Mouse (Mus musculus): Measurements from ENCODE around the gene Mettl1. TPM values are rescaled to one million over a fixed set of nuclear protein-coding genes. Genes with fewer than 3 reads are reported as not detected.

Gene Mettl1
- 10 to 100 TPM; 17.7 to 23.5 TPM for total RNA-seq (2023)

DNA sequence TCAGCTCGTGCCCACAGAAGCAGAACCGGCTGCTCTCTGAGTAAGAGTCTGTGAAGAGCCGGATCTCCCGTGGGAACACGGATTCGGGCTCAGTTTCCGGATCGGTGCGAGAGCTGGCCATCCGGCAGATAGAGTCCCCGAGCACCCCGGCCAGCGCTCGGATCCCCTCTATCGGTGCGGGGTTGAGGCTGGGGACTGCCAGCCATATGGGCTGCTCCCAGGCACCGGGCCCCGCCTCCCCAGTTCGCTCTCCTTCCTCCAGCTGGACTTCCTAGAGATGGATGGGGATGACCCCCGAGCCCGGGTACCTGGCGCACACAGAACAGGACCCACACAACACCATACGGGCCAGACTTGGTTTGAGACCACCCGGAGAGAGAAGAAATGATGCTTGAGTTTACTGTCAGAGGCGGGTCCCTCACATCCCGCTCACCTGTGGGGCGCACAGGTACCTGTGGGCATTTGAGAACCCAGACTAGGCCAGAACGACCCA, at the start of gene Mettl1, which contains the start of gene Eef1akmt3:
Gene Mettl1, plus strand, starts transcription at position 141 of the 493 bp plus-strand sequence.
Gene Eef1akmt3, minus strand, starts transcription at position 240 of the 493 bp plus-strand sequence.

GRCm38 (mm10) chr10:127000529-127000928, 40.7 kb upstream of the Mettl1 start, which contains the start of gene Avil:
Gene Avil, plus strand, starts transcription at chr10:127000709.

DNA sequence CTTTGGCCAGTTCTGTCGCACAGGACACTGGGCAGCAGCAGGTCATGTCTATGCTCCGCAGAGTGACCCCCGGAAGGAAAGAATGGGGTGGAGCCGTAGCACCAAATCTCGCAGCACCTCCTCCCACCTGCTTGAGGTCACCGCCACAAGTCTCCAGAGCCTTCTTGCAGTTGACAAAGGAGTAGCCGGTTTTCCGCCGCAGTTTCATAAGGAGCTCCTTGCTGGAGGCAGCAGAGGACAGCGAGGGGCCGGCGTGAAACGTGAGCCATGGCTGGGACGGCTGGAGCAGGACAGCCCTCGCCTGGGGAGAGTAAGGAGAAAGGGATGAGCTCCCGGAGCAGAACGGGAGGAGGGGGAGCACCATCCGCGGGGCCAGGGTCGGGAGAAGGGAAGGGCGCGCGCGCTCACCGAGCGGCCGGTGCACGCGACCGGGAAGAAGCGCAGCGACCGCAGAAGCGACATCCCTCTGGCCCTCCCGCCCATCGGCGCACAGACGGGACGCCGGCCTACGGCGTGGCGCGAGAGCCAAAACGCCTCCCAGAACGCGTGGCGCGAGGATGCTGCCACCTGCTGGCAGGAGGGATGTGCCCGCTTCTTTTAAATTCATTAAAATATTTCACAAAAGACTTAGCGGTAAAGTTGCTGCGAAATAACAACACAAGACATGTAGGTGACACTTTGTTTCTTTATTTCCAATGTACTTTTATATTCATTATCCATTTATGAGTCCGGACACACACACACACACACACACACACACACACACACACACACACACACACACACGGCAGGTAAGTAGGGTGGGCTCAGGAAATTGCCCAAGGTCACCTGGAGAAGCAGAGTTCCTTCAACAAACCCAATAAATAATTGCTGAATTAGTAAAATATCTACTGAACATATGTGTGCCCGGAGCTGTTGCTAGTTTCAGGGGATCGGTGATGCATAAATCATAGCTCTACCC, 10.6 kb upstream of the Mettl1 start, which contains the start of gene Tsfm:
Gene Tsfm, minus strand, starts transcription at position 505 of the 961 bp plus-strand sequence.

GRCm38 (mm10) chr10:127047954-127048353, 6.7 kb downstream of the Mettl1 start, which contains the start of gene Cyp27b1:
Gene Cyp27b1, plus strand, starts transcription at chr10:127048250.

DNA sequence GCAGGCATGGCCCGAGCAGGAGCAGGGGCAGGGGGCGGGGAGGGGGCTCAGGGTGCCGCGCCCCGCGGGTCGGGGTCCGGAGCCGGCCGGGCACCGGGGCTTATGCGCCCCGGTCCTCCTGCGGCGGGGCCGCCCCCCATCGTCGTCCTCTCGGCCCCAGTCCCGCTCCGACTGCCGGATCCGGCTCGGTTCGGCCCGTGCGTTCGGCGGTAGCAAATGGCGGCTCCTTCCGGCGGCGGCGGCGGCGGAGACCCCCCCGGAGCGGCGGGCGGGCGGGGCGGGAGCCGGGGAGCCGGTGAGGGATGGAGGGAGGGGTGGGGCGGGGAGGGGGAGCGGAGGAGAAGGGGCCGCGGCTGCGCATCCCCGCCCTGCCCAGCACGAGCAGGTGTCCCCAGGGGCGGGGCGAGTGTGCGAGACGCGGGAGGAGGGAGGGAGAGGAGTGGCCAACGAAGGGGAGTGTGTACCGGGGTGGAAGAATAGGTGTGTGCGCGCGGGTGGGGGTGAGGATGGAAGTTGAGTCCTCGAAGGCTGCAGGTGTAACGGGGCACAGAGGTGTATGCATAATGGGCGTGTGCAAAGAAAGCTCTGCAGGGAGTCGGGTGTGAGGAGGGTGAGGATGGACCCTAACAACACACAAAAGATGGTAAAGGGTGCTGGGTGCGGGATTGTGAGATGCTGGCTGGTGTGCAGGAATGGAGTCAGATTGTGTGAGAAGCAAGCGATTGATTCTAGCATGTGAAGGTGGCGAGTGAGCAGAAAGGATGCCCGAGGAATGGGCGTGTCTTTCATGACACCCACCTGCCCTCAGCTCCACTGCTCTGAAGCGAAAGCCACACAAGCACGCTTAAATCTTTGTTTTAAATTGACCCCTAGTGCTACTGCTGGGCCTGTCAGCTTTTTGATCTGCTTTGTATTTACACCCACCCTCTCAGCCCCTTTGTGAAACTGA, 19.0 kb downstream of the Mettl1 start, which contains the start of gene March9:
Gene March9, minus strand, starts transcription at position 217 of the 949 bp plus-strand sequence.

DNA sequence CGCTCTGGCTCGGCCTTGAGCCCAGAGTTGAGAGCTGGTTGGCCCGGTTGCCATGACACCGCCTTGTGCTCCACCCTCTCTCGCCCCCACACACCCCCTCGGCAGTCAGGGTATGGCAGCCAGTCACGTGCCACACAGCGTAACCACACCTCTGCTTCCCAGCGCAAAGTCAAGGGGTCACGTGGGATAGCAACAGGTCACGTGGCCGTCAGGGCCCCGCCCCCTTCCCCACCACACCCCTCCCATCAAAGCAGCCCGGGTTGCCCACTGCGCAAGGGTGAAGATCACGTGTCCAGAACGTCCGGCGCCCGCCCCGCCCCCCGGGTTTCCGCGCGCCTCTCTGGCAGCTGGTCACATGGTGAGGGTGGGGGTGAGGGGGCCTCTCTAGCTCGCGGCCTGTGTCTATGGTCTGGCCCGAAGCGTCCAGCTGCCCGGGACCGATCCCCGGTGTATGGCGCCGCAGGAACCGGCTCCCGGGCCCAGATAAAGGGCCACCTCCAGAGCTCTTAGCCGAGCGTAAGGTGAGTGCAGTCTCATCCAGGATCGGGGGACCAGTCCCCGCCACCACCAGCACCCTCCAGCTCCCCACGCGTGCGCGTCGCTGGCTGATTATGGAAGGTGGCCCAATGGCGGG, 22.1 kb downstream of the Mettl1 start, which contains the start of gene Cdk4:
Gene Cdk4, plus strand, starts transcription at position 296 of the 634 bp plus-strand sequence.

DNA sequence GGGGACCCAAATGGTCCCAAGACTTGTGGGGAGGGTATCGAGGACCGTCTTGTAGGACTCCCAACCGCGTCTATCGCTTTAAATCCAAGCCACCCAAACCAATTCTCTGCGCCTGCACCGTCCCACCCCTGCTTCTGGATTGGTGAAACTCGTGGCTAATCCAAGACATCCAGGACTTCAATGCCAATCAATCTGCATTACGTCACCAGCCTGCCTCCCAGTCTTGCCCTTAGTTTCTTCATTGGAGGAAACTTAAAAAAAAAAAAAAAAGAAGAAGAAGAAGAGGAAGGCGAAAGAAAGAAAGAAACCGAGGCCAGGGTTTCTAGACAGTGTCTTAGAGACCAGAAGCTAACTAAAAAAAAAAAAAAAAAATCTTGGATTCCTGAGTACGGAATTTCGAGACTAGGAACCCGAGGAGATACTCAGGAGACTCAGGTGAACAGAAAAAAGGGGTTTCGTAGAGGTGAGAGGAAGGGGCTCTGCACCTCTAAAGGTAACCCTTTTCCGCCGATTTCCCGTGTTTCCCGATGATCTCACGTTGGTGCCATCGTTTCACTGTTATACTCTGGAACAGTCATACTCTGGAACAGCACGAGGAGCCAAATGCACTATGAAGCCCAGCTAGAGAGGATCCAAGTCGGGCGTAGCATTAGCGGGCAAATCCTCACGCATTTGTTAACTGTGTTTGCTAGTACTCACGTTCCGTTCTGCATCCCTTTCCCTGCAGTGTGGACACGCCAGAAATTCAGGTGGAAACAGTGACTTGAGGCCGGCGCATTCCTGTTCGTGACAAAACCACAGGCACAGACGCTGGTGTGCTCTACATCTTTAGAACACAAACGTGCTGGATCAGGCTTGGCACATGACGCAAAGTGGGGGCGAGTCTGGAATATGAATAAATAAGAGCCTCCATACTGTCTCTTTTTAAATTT, 29.2 kb downstream of the Mettl1 start, which contains the start of gene Tspan31:
Gene Tspan31, minus strand, starts transcription at position 75 of the 932 bp plus-strand sequence.

DNA sequence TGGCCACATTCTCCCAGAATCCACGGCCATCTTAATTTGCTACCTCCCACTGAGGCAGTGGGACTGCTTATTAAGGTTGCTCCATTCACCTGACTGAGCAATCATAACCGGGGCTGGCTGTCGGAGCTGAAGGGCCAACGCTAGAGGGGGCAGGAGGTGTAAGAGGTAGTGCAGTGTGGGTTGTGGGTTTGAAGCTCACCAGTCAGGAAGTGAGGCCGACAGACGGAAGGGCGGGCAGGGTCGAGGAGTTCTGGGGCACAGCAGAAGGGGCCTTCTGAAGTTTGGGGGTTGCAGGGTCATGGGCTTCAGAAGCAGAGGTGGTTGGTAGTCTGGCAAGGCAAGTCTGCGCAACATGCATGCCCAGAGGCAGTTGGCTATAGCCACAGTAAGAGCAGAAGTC, 33.9 kb downstream of the Mettl1 start, which contains the start of gene Agap2:
Gene Agap2, plus strand, starts transcription at position 205 of the 400 bp plus-strand sequence.

Other genes with a start within 250 kb of the Mettl1 start
- gene Atp23, start 140.1 kb upstream of the Mettl1 start, total RNA-seq (2023) = 10 to 100 TPM in 1 of 2 experiments, 1 to 10 TPM in 1; 8.9 to 11.7 TPM
- 10 to 100 TPM; 60.3 to 62.6 TPM for gene Ctdsp2, start 62.7 kb upstream of the Mettl1 start, total RNA-seq (2023)
- 1 to 10 TPM in 1 of 2 experiments, under 1 TPM in 1; 0.67 to 1.2 TPM for gene Avil, start 40.7 kb upstream of the Mettl1 start, total RNA-seq (2023)
- 10 to 100 TPM; 20.4 to 24.3 TPM for gene Tsfm, start 10.6 kb upstream of the Mettl1 start, total RNA-seq (2023)
- gene Eef1akmt3, start 99 bp downstream of the Mettl1 start, total RNA-seq (2023) = under 1 TPM in 1 of 2 experiments, not detected in 1; 0.20 TPM
- gene Cyp27b1, start 6.8 kb downstream of the Mettl1 start, total RNA-seq (2023) = under 1 TPM; 0.49 to 0.74 TPM
- gene March9, start 18.8 kb downstream of the Mettl1 start, total RNA-seq (2023) = 1 to 10 TPM; 3.4 to 3.8 TPM
- 100 to 1,000 TPM; 130 to 144 TPM for gene Cdk4, start 22.1 kb downstream of the Mettl1 start, total RNA-seq (2023)
- 10 to 100 TPM; 18.8 to 26.9 TPM for gene Tspan31, start 28.9 kb downstream of the Mettl1 start, total RNA-seq (2023)
- 100 to 1,000 TPM in 1 of 2 experiments, 10 to 100 TPM in 1; 96.1 to 101 TPM for gene Agap2, start 33.9 kb downstream of the Mettl1 start, total RNA-seq (2023)
- gene Os9, start 79.7 kb downstream of the Mettl1 start, total RNA-seq (2023) = 10 to 100 TPM; 79.7 to 83.4 TPM
- gene B4galnt1, start 123.8 kb downstream of the Mettl1 start, total RNA-seq (2023) = 100 to 1,000 TPM; 434 to 483 TPM
- not detected for gene Slc26a10, start 139.2 kb downstream of the Mettl1 start, total RNA-seq (2023)
- gene Arhgef25, start 148.7 kb downstream of the Mettl1 start, total RNA-seq (2023) = 1 to 10 TPM in 1 of 2 experiments, not detected in 1; 1.1 TPM
- 10 to 100 TPM; 53.3 to 57.1 TPM for gene Dtx3, start 154.3 kb downstream of the Mettl1 start, total RNA-seq (2023)
- 10 to 100 TPM; 58.1 to 60.8 TPM for gene Pip4k2c, start 170.2 kb downstream of the Mettl1 start, total RNA-seq (2023)
- gene Kif5a, start 221.9 kb downstream of the Mettl1 start, total RNA-seq (2023) = under 1 TPM; 0.23 to 0.53 TPM
- 100 to 1,000 TPM; 116 to 118 TPM for gene Dctn2, start 225.0 kb downstream of the Mettl1 start, total RNA-seq (2023)
- gene Mbd6, start 247.6 kb downstream of the Mettl1 start, total RNA-seq (2023) = 100 to 1,000 TPM; 106 to 117 TPM

All from B cell, adult 67 days (primary cell).